Mouse (Mus musculus): Measurements from ENCODE around the gene Zscan20. TPM values are rescaled to one million over a fixed set of nuclear protein-coding genes. Genes with fewer than 3 reads are reported as not detected.
"Not testable (repeated sequence)": the region's sequence is repeated elsewhere in the genome, so short reads cannot be mapped to it uniquely, and the experiment has no call there.

Zscan20 gene
- total RNA-seq, 2 experiments from 2014 or later: 3.3 to 3.6 TPM

GRCm38 (mm10) chr4:128609276-128609924 lies 498 bp downstream of the Zscan20 start:
- intact Hi-C loops (cut with DNase I): no loop called here
- no peak for DNase-seq
- H3K4me3 ChIP-seq: peak overlapping the region; percentile 75
- TF ChIP-seq CTCF (IDR thresholded peaks at IDR 0.05): no peak
- H3K27ac ChIP-seq: peak overlapping the region; percentile 70

GRCm38 (mm10) chr4:128607661-128608060 lies 2.2 kb downstream of the Zscan20 start:
- no peak overlapping the region for H3K27ac ChIP-seq
- TF ChIP-seq CTCF (IDR thresholded peaks at IDR 0.05): no peak
- intact Hi-C loops (cut with DNase I): no loop called here
- H3K4me3 ChIP-seq: no peak overlapping the region
- DNase-seq: no peak

DNA sequence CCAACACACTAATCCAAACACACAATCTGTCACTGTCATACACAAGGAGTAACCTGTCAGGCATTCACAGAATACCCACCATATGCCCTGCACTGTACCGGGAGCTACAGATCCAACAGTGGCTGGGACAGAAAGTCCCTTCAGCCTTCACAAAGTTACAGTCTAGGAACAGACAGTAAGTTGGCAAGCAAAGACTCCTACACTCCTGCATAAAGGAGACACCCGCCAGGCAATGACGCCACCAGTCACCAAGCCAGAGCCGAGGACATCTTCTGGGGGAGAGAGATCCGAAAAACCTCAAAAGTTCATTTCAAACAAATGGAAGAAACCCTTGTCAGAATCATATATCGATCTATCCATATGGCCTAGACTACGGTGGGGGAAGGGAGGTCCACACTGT lies 3.3 kb downstream of the Zscan20 start:
- intact Hi-C loops (cut with DNase I): no loop called here
- Histone ChIP-seq H3K27ac (no peak overlapping the region), H3K4me3 (no peak overlapping the region)
- no peak for TF ChIP-seq CTCF (IDR thresholded peaks at IDR 0.05)
- no peak for DNase-seq

GRCm38 (mm10) chr4:128597801-128598560 lies 11.9 kb downstream of the Zscan20 start:
- H3K27ac ChIP-seq: no peak overlapping the region
- DNase-seq: no peak
- intact Hi-C loops (cut with DNase I): no loop called here
- H3K4me3 ChIP-seq: no peak overlapping the region
- no peak for TF ChIP-seq CTCF (IDR thresholded peaks at IDR 0.05)

DNA sequence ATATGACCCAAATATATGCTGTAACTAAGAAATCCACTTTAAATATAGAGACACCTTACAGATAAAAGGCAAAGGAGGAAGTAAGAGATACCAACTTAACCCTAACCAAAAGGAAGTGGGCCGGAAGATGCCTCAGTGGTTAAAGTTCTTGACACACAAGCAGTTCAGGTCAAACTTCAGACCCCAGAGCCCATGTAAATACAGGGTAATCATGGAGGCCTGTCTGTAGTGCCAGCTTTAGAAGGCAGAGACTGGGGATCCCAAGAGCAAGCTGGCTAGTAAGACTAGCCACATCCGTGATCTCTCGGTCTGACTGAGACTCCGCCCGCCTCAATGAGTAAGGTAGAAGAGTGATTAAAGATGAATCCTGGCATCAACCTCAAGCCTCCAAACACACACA lies 15.8 kb downstream of the Zscan20 start:
- intact Hi-C loops (cut with DNase I): no loop called here
- H3K4me3 ChIP-seq: no peak overlapping the region
- H3K27ac ChIP-seq: no peak overlapping the region
- DNase-seq: no peak
- TF ChIP-seq CTCF (IDR thresholded peaks at IDR 0.05): no peak

DNA sequence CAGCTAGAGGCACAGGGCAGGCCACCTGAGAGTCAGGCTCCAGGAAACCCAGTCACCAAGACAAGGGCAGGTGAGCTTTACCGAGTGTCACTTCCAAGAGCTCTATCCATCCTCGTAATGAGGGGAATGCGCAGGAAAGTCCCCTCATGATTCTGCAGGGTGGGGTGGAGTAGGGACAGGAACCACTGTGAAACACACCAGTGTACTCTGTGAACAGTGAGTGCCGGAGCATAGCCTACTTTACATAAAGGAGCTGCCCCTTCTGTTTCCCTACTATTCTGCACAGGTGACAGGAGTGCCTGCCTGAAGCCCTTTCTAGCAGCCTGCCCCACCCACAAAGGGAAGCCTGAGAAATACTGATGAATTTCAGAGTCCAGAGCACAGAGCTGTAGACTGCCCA lies 16.6 kb downstream of the Zscan20 start:
- no peak for TF ChIP-seq CTCF (IDR thresholded peaks at IDR 0.05)
- intact Hi-C loops (cut with DNase I): no loop called here

DNA sequence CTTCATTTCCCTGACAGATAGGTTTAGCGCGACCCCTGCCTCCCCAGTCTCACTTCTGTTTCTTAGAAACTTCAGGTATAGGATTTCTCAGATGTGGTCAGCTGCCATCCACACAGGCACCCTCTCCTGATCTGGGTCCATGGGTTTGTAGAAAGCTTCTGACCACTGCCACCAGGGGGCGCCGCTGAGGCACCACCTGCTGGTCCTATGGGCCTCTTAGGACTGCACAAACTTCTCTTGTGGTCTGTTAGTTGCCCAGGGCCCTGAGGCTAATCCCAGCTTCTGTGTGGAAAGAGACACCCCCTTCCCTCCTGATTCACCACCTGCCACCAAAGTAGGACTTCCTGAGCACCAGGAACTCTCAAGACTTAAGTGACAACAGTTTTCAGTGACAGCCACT lies 30.7 kb downstream of the Zscan20 start:
- intact Hi-C loops (cut with DNase I): no loop called here
- DNase-seq: no peak
- Histone ChIP-seq H3K4me3 (no peak overlapping the region), H3K27ac (no peak overlapping the region)
- TF ChIP-seq CTCF (IDR thresholded peaks at IDR 0.05): peak; percentile 62

More for the DNA sequence above, 16.6 kb downstream of the Zscan20 start:
- Histone ChIP-seq H3K4me3 (no peak overlapping the region), H3K27ac (no peak overlapping the region)
- no peak for DNase-seq

- Histone ChIP-seq H3K4me3 (no peak overlapping the region), H3K27ac (no peak overlapping the region)
- intact Hi-C loops (cut with DNase I): no loop called here
- DNase-seq: no peak
- TF ChIP-seq CTCF (IDR thresholded peaks at IDR 0.05): no peak
Observed at GRCm38 (mm10) chr4:128575811-128576210, 34.1 kb downstream of the Zscan20 start.

GRCm38 (mm10) chr4:128560327-128560726 lies 49.6 kb downstream of the Zscan20 start:
- H3K4me3 ChIP-seq: no peak overlapping the region
- no peak for DNase-seq
- no peak overlapping the region for H3K27ac ChIP-seq
- peak; percentile 4; the same call in 1 of the 2 replicates for TF ChIP-seq CTCF (IDR thresholded peaks at IDR 0.05)
- intact Hi-C loops (cut with DNase I): no loop called here

DNA sequence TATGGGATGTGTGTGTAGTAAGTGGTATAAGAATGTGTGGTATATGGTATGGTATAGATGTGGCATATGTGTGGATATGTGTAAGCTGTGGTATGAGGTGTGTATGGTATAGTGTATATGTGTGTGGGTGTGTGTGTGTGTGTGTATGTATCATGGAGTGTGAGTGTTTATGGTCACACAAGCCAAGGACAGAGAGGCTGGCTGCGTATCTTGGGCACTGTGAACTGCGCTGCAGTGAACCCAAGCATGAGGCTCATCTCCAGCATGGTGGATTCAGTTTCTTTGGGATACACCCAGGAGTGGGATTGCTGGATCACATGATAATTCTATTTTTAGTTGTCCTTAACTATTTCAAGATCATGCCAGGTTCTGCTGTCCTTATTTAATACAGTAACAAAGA lies 55.7 kb downstream of the Zscan20 start:
- no peak for TF ChIP-seq CTCF (IDR thresholded peaks at IDR 0.05)
- DNase-seq: no peak
- Histone ChIP-seq H3K4me3 (no peak overlapping the region), H3K27ac (no peak overlapping the region)
- intact Hi-C loops (cut with DNase I): no loop called here

GRCm38 (mm10) chr4:128550756-128551155 lies 59.1 kb downstream of the Zscan20 start:
- H3K27ac ChIP-seq: no peak overlapping the region
- no peak for TF ChIP-seq CTCF (IDR thresholded peaks at IDR 0.05)
- DNase-seq: no peak
- intact Hi-C loops (cut with DNase I): no loop called here
- no peak overlapping the region for H3K4me3 ChIP-seq

DNA sequence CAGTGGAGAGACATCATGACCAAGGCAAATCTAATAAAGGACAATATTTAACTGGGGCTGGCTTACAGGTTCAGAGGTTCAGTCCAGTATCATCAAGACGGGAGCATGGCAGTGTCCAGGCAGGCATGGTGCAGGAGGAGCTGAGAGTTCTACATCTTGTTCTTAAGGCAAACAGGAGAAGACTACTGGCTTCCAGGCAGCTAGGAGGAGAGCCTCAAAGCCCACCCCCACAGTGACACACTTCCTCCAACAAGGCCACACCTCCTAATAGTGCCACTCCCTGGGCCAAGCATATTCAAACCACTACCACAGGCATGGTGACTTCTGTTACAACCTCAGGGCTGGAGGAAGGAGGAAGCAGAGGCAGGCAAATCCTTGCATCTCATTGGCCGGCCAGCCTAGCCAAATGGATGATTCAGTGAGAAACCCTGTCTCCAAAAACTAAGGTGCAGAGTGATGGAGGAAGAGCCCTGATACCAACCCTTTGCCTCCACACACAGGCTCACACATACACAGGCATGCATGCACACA lies 65.9 kb downstream of the Zscan20 start:
- intact Hi-C loops (cut with DNase I); H3K27ac ChIP-seq; DNase-seq; H3K4me3 ChIP-seq: not testable (repeated sequence)

GRCm38 (mm10) chr4:128543378-128543777 lies 66.5 kb downstream of the Zscan20 start:
- Histone ChIP-seq H3K27ac (no peak overlapping the region), H3K4me3 (no peak overlapping the region)
- no peak for DNase-seq
- intact Hi-C loops (cut with DNase I): no loop called here
- peak; percentile 57 for TF ChIP-seq CTCF (IDR thresholded peaks at IDR 0.05)

Other genes starting within 250 kb of the Zscan20 start
- gene Tlr12, start 8.5 kb upstream of the Zscan20 start, total RNA-seq (2021): not detected
- gene Phc2, start 44.6 kb upstream of the Zscan20 start, total RNA-seq (2021): 10 to 100 TPM; 17.3 to 25.1 TPM
- gene A3galt2, start 145.3 kb upstream of the Zscan20 start, total RNA-seq (2021): under 1 TPM; 0.10 to 0.14 TPM
- 10 to 100 TPM in 1 of 2 experiments, 1 to 10 TPM in 1; 10.0 to 10.5 TPM for gene Zfp362, start 195.9 kb upstream of the Zscan20 start, total RNA-seq (2021)

All from gastrocnemius, adult 2 months (tissue).